In the genomic region with DNA sequence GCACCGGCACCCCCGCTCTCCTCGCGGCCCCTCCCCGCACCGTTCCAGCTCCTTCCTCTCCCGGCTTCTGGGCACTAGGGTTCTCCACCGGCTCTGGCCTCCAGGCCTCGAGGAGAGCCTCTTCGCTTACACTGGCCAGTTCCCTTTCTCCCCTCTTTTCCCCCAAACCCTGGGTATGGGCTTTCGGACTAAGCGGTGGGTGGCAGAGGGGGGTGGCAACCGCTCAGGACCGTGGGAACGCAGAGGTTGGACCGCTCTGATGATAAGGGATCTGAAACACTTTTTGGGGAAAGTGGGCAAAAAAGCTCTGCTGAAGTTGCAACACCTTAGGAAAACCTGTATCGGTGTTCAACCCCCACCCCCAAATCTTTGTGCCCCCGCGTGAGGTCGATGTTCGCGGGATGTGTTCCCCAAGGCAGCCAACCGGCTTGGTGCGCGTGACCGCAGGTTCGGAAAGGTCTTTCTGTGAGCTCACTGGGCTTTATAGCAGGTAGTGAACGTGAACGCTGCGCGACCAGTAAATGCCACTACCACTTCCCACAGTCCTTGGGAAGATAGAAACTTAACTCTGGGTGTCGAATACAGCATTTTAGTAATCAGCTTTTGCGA, we compare ENCODE assay signal across 8 mouse cellular contexts. TPM values are rescaled to one million over a fixed set of nuclear protein-coding genes. Genes with fewer than 3 reads are reported as not detected.
A peak's percentile ranks its signal among the peaks of the same experiment; 100 is the strongest.
DNase-seq lines count a peak whose midpoint lies in the region; ATAC-seq and TF ChIP-seq lines count a peak whose summit lies in the region.

No protein-coding gene starts in this region.

- no peaks in the 10 kb centered on the region; the same call in none of the 2 replicates for H3K4me1 ChIP-seq in spleen, adult 2 months (ENCODE audit: control insufficient read depth, insufficient read depth, insufficient read length)
- no peaks in the 10 kb centered on the region; the same call in 1 of the 2 replicates for H3K4me1 ChIP-seq in cerebellum, adult 2 months (ENCODE audit: control insufficient read depth, insufficient read depth, low read length)
- peaks cover 12% of the 10 kb centered on the region for H3K4me1 ChIP-seq in intestine, embryonic 16.5 days (ENCODE audit: control insufficient read depth, insufficient read depth, low read length)
- peaks cover 15% of the 10 kb centered on the region for H3K4me1 ChIP-seq in limb, embryonic 12.5 days (replicated peaks)
- H3K4me1 ChIP-seq in midbrain, embryonic 13.5 days (replicated peaks), result peaks cover 19% of the 10 kb centered on the region

- no peaks in the 10 kb centered on the region for H3K9me3 ChIP-seq in intestine, embryonic 16.5 days (ENCODE audit: control insufficient read depth, low read length)
- H3K9me3 ChIP-seq in limb, embryonic 12.5 days, result no peaks in the 10 kb centered on the region
- H3K9me3 ChIP-seq in midbrain, embryonic 13.5 days, result no peaks in the 10 kb centered on the region

- peak in 1 of 2 experiments; percentile 17 for DNase-seq in spleen, adult 2 months (ENCODE audit: low read depth in 1 of 2, low spot score in 2 of 2)
- DNase-seq in spleen, adult 12 weeks (ENCODE audit: low spot score), result no peak
- peak; percentile 65 to 69 for DNase-seq in cerebellum, adult 2 months
- peak; percentile 24 to 50 for DNase-seq in frontal cortex, postnatal 36 days (ENCODE audit: low spot score in 2 of 2)
- DNase-seq in thymus, postnatal 25 days, result peak; percentile 52

- H3K4me2 ChIP-seq in intestine, embryonic 16.5 days (ENCODE audit: low read depth, low read length), result peak overlapping the region; percentile 91
- peak overlapping the region; percentile 97 for H3K4me2 ChIP-seq in limb, embryonic 12.5 days
- peak overlapping the region; percentile 88 for H3K4me2 ChIP-seq in midbrain, embryonic 13.5 days (replicated peaks)

- H3K36me3 ChIP-seq in spleen, adult 2 months (ENCODE audit: control insufficient read depth, insufficient read depth, low read length), result no peaks in the 10 kb centered on the region
- no peaks in the 10 kb centered on the region for H3K36me3 ChIP-seq in intestine, embryonic 16.5 days (ENCODE audit: control insufficient read depth, insufficient read depth, low read length)
- H3K36me3 ChIP-seq in limb, embryonic 12.5 days, result no peaks in the 10 kb centered on the region
- H3K36me3 ChIP-seq in midbrain, embryonic 13.5 days, result no peaks in the 10 kb centered on the region

- H3K4me3 ChIP-seq in spleen, adult 2 months (ENCODE audit: extremely low read depth, insufficient read depth, insufficient read length), result peak overlapping the region; percentile 73
- H3K4me3 ChIP-seq in cerebellum, adult 2 months (replicated peaks; ENCODE audit: insufficient read depth, low read depth, low read length), result peak overlapping the region; percentile 85
- peak overlapping the region; percentile 89 for H3K4me3 ChIP-seq in intestine, embryonic 16.5 days (ENCODE audit: low read length)
- peak overlapping the region; percentile 71 for H3K4me3 ChIP-seq in limb, embryonic 12.5 days (replicated peaks)
- peak overlapping the region; percentile 64 for H3K4me3 ChIP-seq in midbrain, embryonic 13.5 days (replicated peaks)

- TF ChIP-seq POLR2A in spleen, adult 2 months (IDR thresholded peaks at IDR 0.05; ENCODE audit: low read depth, low read length), result no peak
- 0 out of 2 replicates have a peak, but pooled peaks have one; percentile 3 for TF ChIP-seq POLR2A in cerebellum, adult 2 months (IDR thresholded peaks at IDR 0.05; ENCODE audit: borderline replicate concordance, insufficient read depth, low read length)

- peaks cover 7% of the 10 kb centered on the region for H3K27me3 ChIP-seq in spleen, adult 2 months (ENCODE audit: control insufficient read depth, insufficient read depth, low read length)
- H3K27me3 ChIP-seq in cerebellum, adult 2 months (ENCODE audit: control insufficient read depth, insufficient read depth, low read length), result no peaks in the 10 kb centered on the region
- H3K27me3 ChIP-seq in intestine, embryonic 16.5 days (replicated peaks; ENCODE audit: control insufficient read depth, insufficient read depth, low read length), result no peaks in the 10 kb centered on the region
- peaks cover 35% of the 10 kb centered on the region for H3K27me3 ChIP-seq in limb, embryonic 12.5 days
- H3K27me3 ChIP-seq in midbrain, embryonic 13.5 days, result peaks cover 19% of the 10 kb centered on the region

- peak; percentile 73; the same call in 1 of the 2 replicates for ATAC-seq in intestine, embryonic 16.5 days
- ATAC-seq in limb, embryonic 12.5 days (ENCODE audit: insufficient number of reproducible peaks, insufficient read depth, low FRiP score, low TSS enrichment, low read depth), result peak; percentile 56; the same call in 1 of the 2 replicates
- ATAC-seq in midbrain, embryonic 13.5 days, result no peak; the same call in 1 of the 2 replicates

- TF ChIP-seq CTCF in spleen, adult 2 months (IDR thresholded peaks at IDR 0.05; ENCODE audit: extremely low read depth, insufficient read depth, insufficient read length, insufficient replicate concordance), result no peak
- no peak for TF ChIP-seq CTCF in cerebellum, adult 2 months (IDR thresholded peaks at IDR 0.05; ENCODE audit: borderline replicate concordance, insufficient read depth, low read depth, low read length)

- peak overlapping the region; percentile 89 for H3K27ac ChIP-seq in spleen, adult 2 months (ENCODE audit: insufficient read depth, low read length)
- H3K27ac ChIP-seq in cerebellum, adult 2 months (ENCODE audit: insufficient read depth, low read length), result peak overlapping the region; percentile 48
- peak overlapping the region; percentile 80 for H3K27ac ChIP-seq in intestine, embryonic 16.5 days (ENCODE audit: low read length)
- no peak overlapping the region for H3K27ac ChIP-seq in limb, embryonic 12.5 days
- peak overlapping the region; percentile 92 for H3K27ac ChIP-seq in midbrain, embryonic 13.5 days

- WGBS in spleen, adult 2 months, result 2% methylated on average over 33 of the region's 33 CpGs
- under 1% methylated on average over 33 of the region's 33 CpGs for WGBS in cerebellum, adult 2 months
- WGBS in intestine, embryonic 16.5 days, result under 1% methylated on average over 33 of the region's 33 CpGs
- under 1% methylated on average over 33 of the region's 33 CpGs for WGBS in limb, embryonic 12.5 days
- under 1% methylated on average over 33 of the region's 33 CpGs for WGBS in midbrain, embryonic 13.5 days

- H3K9ac ChIP-seq in intestine, embryonic 16.5 days (ENCODE audit: low read depth, low read length), result peak overlapping the region; percentile 90
- peak overlapping the region; percentile 72 for H3K9ac ChIP-seq in limb, embryonic 12.5 days (replicated peaks)
- peak overlapping the region; percentile 89 for H3K9ac ChIP-seq in midbrain, embryonic 13.5 days (replicated peaks)

RNA-seq across cellular contexts. Expression of a gene that starts 1.0 kb away (rescaled TPM):
- polyA plus RNA-seq in spleen, adult 2 months (2012; rRNA removed), result 9.7 and 13.9 TPM in 2 replicates
- 30.4 and 32.0 TPM in 2 replicates for polyA plus RNA-seq in cerebellum, adult 2 months (2012; rRNA removed)
- 14.8 and 16.2 TPM in 2 replicates for polyA plus RNA-seq in intestine, embryonic 16.5 days (2015; fragmentation: Nextera tagmentation; extraction: Ambion mirVana)
- polyA plus RNA-seq in limb, embryonic 12.5 days (2016; fragmentation: Nextera tagmentation; extraction: Ambion mirVana), result 4.3 and 5.6 TPM in 2 replicates
- 12.6 and 14.8 TPM in 2 replicates for polyA plus RNA-seq in midbrain, embryonic 13.5 days (2015; fragmentation: Nextera tagmentation; extraction: Ambion mirVana)
